ENCODE assay signal across 9 mouse cellular contexts in genomic region chr9:60838331-60838872, GRCm38 (mm10). TPM values are rescaled to one million over a fixed set of nuclear protein-coding genes. Genes with fewer than 3 reads are reported as not detected.
DNase-seq lines count a peak whose midpoint lies in the region; ATAC-seq and TF ChIP-seq lines count a peak whose summit lies in the region.
"Had no signal": no experiment of that assay in that cellular context is flagged by ENCODE, and none has a peak within 500 bp of the region (broad histone marks: within the 10 kb centered on the region; RNA-seq: fewer than 3 reads in every experiment).

No protein-coding gene starts in this region.

- peaks cover 25% of the 10 kb centered on the region; the same call in 1 of the 2 replicates for H3K4me1 ChIP-seq in lung, postnatal 0 days (ENCODE audit: insufficient read depth, low read depth, low read length)
- peaks cover 8% of the 10 kb centered on the region; the same call in 1 of the 2 replicates for H3K4me1 ChIP-seq in hindbrain, postnatal 0 days (ENCODE audit: insufficient read depth, low read length)
- peaks cover 32% of the 10 kb centered on the region for H3K4me1 ChIP-seq in stomach, embryonic 15.5 days

- H3K27me3 ChIP-seq in lung, postnatal 0 days (replicated peaks; ENCODE audit: insufficient read depth, low read length): no peaks in the 10 kb centered on the region
- no peaks in the 10 kb centered on the region for H3K27me3 ChIP-seq in hindbrain, postnatal 0 days (ENCODE audit: insufficient read depth, low read length)
- no peaks in the 10 kb centered on the region for H3K27me3 ChIP-seq in stomach, embryonic 15.5 days (replicated peaks)

- 45% methylated on average over 9 of the region's 9 CpGs for WGBS in lung, postnatal 0 days
- WGBS in hindbrain, postnatal 0 days: 46% methylated on average over 9 of the region's 9 CpGs
- 49% methylated on average over 9 of the region's 9 CpGs for WGBS in stomach, embryonic 15.5 days

- peak overlapping the region; percentile 59 for H3K4me2 ChIP-seq in lung, postnatal 0 days (replicated peaks; ENCODE audit: low read depth, low read length)
- peak overlapping the region; percentile 53 for H3K4me2 ChIP-seq in hindbrain, postnatal 0 days (ENCODE audit: low read depth, low read length)
- peak overlapping the region; percentile 46 for H3K4me2 ChIP-seq in stomach, embryonic 15.5 days

- 0 out of 2 replicates have a peak overlapping the region, but pooled peaks have one; percentile 37 for H3K9ac ChIP-seq in lung, postnatal 0 days (replicated peaks; ENCODE audit: low read depth)
- H3K9ac ChIP-seq in hindbrain, postnatal 0 days (replicated peaks; ENCODE audit: low read length): 0 out of 2 replicates have a peak overlapping the region, but pooled peaks have one; percentile 21
- H3K9ac ChIP-seq in stomach, embryonic 15.5 days: 0 out of 2 replicates have a peak overlapping the region, but pooled peaks have one; percentile 6
- H3K9ac ChIP-seq: liver, embryonic 14.5 days had no signal

- DNase-seq in adrenal gland, adult (ENCODE audit: inconsistent age in 2 of 2, low spot score in 1 of 2): peak; percentile 61 to 83
- DNase-seq in adrenal gland, postnatal 25 days: no peak
- DNase-seq in lung, postnatal 0 days (ENCODE audit: low spot score): peak; percentile 36
- no peak for DNase-seq in lung, postnatal 36 days
- no peak for DNase-seq in hindbrain, postnatal 0 days (ENCODE audit: low spot score)
- DNase-seq in layer of hippocampus, adult 2 months (ENCODE audit: low spot score in 2 of 2): no peak
- DNase-seq in cerebellum, postnatal 36 days: no peak

- H3K9me3 ChIP-seq in lung, postnatal 0 days (ENCODE audit: low read length): no peaks in the 10 kb centered on the region
- H3K9me3 ChIP-seq in hindbrain, postnatal 0 days (ENCODE audit: low read length): no peaks in the 10 kb centered on the region
- no peaks in the 10 kb centered on the region for H3K9me3 ChIP-seq in stomach, embryonic 15.5 days

- no peak for ATAC-seq in lung, postnatal 0 days
- ATAC-seq in hindbrain, postnatal 0 days: no peak
- no peak for ATAC-seq in stomach, embryonic 15.5 days (ENCODE audit: insufficient read depth, low FRiP score, low read depth)

- TF ChIP-seq CTCF in lung, postnatal 0 days (IDR thresholded peaks at IDR 0.05): no peak
- TF ChIP-seq CTCF in hindbrain, postnatal 0 days (IDR thresholded peaks at IDR 0.05; ENCODE audit: low read depth): no peak
- TF ChIP-seq CTCF in layer of hippocampus, adult 2 months (conservative IDR thresholded peaks at IDR 0.05): no peak

- H3K27ac ChIP-seq in lung, postnatal 0 days (ENCODE audit: low read length): peak overlapping the region; percentile 84
- H3K27ac ChIP-seq in hindbrain, postnatal 0 days: 0 out of 2 replicates have a peak overlapping the region, but pooled peaks have one; percentile 57
- H3K27ac ChIP-seq in stomach, embryonic 15.5 days: peak overlapping the region; percentile 83; the same call in 1 of the 2 replicates
- no peak overlapping the region; the same call in 1 of the 2 replicates for H3K27ac ChIP-seq in layer of hippocampus, adult 2 months
- H3K27ac ChIP-seq: liver, embryonic 14.5 days had no signal

- 0 out of 2 replicates have a peak overlapping the region, but pooled peaks have one; percentile 2 for H3K4me3 ChIP-seq in lung, postnatal 0 days (ENCODE audit: low read depth, low read length)
- no peak overlapping the region for H3K4me3 ChIP-seq in hindbrain, postnatal 0 days (ENCODE audit: low read length)
- H3K4me3 ChIP-seq in stomach, embryonic 15.5 days (replicated peaks): peak overlapping the region; percentile 21; the same call in 1 of the 2 replicates
- no peak overlapping the region; the same call in 1 of the 2 replicates for H3K4me3 ChIP-seq in layer of hippocampus, adult 2 months

- TF ChIP-seq EP300 in lung, postnatal 0 days (IDR thresholded peaks at IDR 0.05): no peak

- H3K36me3 ChIP-seq in lung, postnatal 0 days (ENCODE audit: insufficient read depth, low read length): no peaks in the 10 kb centered on the region
- no peaks in the 10 kb centered on the region for H3K36me3 ChIP-seq in hindbrain, postnatal 0 days (ENCODE audit: insufficient read depth, low read length)
- no peaks in the 10 kb centered on the region for H3K36me3 ChIP-seq in stomach, embryonic 15.5 days

RNA-seq across cellular contexts. Expression of gene Uaca, which starts 44.1 kb away (rescaled TPM):
- 48.2 and 48.6 TPM in 2 replicates for total RNA-seq in adrenal gland, postnatal 25 days (2021)
- polyA plus RNA-seq in lung, postnatal 0 days (2015; fragmentation: Nextera tagmentation; extraction: Ambion mirVana): 23.5 and 25.9 TPM in 2 replicates
- total RNA-seq in hindbrain, postnatal 0 days (2014; rRNA removed): 5.8 and 7.4 TPM in 2 replicates
- 13.3 and 13.5 TPM in 2 replicates for polyA plus RNA-seq in hindbrain, postnatal 0 days (2015; fragmentation: Nextera tagmentation; extraction: Ambion mirVana)
- polyA plus RNA-seq in stomach, embryonic 15.5 days (2015; fragmentation: Nextera tagmentation; extraction: Ambion mirVana): 35.9 and 36.1 TPM in 2 replicates
- 1 to 10 TPM; 6.8 to 6.9 TPM for total RNA-seq in layer of hippocampus, adult 2 months (2021)

Comparison
In these comparisons a context has a peak if more than half of its experiments do, and no peak if none do; other contexts are left out.
1. DNase-seq: peak in adrenal gland, adult (2 of 2) and lung, postnatal 0 days (single experiment); none in adrenal gland, postnatal 25 days (single experiment), lung, postnatal 36 days (single experiment), hindbrain, postnatal 0 days (single experiment), layer of hippocampus, adult 2 months (0 of 2) and cerebellum, postnatal 36 days (0 of 2).
2. H3K4me3 ChIP-seq: peak in lung, postnatal 0 days (single experiment) and stomach, embryonic 15.5 days (single experiment); none in hindbrain, postnatal 0 days (single experiment) and layer of hippocampus, adult 2 months (single experiment).
3. Peak in every context shown above with its lines, with median percentiles within 50 percentile points of each other: H3K4me2 ChIP-seq and H3K9ac ChIP-seq.